Mouse (Mus musculus) kidney, postnatal 4 days (tissue): ENCODE results near the gene Kctd11.

Experiments
- DNase-seq, 2 experiments: peaks; one replicate each; pipeline ENCODE4 v3.0.0; 2021; ENCODE audit warnings: mixed read lengths in 2 of 2

Gene Kctd11

DNA sequence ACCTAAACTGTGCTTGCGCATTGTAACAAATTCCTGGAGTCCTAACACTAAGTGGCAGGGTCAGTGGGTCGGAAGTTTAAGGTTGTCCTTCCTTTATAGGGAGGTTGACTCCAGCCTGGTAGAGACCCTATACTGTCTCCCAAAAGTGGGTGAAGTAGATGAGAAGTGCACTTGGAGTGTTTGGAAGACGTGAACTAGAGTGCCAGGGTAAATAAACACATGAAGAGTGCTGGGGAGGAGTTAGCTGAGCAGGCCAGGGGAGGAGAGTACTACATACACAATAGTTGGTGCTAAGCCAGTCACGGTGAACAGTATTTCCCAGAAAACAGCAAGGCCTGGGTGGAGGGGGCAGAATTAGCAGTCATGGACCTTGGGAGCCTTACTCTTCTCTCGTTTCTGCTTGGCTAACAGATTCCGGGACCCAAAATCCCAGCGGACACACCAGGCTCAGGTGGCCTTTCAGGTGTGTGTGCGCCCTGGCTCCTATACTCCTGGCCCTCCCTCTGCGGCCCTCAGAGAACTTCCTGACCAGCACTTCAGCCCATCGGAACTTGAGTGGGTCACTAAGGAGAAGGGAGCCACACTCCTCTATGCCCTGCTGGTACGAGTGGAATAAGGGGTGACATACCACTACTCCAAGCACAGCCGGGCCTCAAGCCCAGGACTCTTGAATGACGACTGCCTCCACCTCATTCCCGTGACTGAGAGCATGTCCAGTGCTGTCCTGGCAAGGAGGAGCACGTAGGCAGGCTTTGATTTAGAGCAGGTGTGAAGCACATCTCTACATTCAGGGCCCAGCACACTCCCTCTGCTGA, 31.7 kb upstream of the Kctd11 start:
- DNase-seq, result no peak

GRCm38 (mm10) chr11:69911701-69912100, 30.5 kb upstream of the Kctd11 start:
- no peak for DNase-seq

- DNase-seq, result peak; percentile 25 to 57
Observed at GRCm38 (mm10) chr11:69910781-69911560, 29.8 kb upstream of the Kctd11 start.

DNA sequence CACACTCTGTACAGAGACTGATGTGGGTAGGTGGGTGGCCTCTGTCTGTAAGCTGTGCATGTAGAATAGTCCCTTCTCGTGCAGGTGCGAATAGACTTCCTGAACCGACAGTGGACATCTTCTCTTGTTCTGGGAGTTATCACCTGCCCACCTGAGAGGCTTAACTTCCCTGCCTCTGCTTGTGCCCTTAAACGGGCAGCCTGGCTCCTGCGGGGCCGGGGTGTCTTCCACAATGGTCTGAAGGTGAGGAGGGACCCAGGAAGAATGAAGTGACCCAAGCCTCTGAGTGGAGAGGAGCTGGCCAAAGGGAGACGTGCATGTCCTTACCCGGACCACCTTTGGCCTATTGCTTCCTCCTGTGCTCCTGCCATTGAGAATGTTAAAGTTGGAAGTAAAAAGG, 29.0 kb upstream of the Kctd11 start:
- DNase-seq, result no peak

GRCm38 (mm10) chr11:69909174-69909573, 28.0 kb upstream of the Kctd11 start:
- no peak for DNase-seq

- DNase-seq, result peak; percentile 67 to 81
Observed at GRCm38 (mm10) chr11:69908645-69909044, 27.4 kb upstream of the Kctd11 start.

DNA sequence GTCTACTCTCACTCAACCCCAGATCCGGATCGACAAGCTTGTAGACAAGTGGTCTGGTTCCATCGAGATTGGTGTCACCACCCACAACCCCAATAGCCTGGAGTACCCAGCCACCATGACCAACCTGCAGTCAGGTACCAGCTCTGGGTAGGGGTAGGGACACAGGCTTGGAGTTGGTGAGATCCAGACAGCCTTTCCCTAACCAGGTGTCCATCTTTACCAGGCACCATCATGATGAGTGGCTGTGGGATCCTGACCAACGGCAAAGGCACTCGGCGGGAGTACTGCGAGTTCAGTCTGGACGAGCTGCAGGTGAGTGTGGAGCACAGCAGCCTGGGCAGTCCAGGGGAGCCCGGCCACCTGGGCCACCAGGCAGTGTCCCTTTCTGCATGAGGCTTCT, 23.1 kb upstream of the Kctd11 start:
- DNase-seq, result no peak

GRCm38 (mm10) chr11:69902972-69903371, 21.8 kb upstream of the Kctd11 start:
- DNase-seq, result no peak

GRCm38 (mm10) chr11:69901993-69902392, 20.8 kb upstream of the Kctd11 start:
- DNase-seq, result peak in 1 of 2 experiments; percentile 49

DNA sequence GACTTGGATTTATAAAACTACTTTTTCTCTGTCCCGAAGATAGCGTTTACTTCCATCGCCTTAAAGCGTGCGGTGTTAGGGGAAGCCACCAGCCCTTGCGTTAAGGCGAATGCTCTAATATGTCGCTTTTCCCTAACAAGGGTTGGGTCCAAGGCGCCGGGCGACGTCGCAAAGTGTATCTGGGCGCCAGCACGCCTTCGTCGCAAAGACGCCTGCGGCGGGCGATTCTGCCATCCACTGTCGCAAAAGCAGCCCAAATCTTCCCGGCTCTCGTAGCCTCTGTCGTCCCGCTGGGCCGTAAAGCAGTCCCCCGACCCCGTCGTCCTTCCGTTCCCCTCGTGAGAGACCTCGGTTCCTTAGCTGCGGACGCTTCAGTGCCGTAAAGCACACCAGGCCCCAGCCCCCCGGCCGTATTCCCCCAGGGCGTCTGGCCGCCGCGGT, 20.2 kb upstream of the Kctd11 start:
- peak; percentile 92 to 96 for DNase-seq

GRCm38 (mm10) chr11:69900471-69901405, 19.5 kb upstream of the Kctd11 start, which contains the start of the genes 2810408A11Rik and Neurl4:
Gene 2810408A11Rik (minus strand): TSS chr11:69900987.
Gene Neurl4 (plus strand): TSS chr11:69901072.
- DNase-seq, result peak; percentile 87 to 93

DNA sequence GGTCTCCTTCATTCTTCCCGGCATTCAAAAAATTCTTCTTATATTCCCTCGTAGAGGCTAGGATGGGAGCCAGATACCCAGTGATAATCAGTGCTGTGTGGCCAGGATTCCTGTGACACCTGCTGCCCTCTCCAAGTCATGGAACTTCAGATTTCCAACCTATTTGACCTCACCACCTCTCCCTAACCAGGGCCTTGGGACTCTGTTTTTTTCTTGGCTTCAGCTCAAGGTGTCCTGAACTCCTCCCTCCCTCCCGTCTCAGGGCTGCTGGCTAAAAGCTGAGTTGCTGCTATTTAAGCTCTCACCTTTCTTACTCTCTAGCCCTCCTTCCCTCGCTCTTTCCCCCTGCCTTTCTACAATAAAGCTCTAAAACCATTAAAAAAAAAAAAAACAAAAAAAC, 18.7 kb upstream of the Kctd11 start:
- no peak for DNase-seq

DNA sequence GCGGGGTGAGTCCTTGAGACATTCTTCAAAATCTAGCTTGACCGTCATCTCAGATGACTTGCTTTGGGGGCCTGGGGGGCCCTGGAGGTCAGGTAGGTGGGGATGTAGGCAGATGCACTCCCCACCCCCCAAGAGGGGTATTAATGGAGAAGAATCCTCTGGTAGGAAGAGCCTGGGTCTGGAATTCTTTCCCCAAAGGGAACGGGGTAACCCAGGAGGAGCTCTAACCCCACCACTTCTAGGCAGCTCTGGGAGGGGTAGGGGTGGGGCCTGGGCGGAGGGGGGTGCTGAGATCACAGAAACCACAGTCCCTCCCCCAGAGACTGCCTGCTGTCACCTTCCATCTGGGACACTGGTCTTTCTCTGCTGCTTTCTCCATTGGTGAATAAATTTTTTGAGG, 14.1 kb upstream of the Kctd11 start, which contains the start of gene Acap1:
TSS of gene Acap1 (minus strand) at position 249 of the 400 bp plus-strand sequence.
- no peak for DNase-seq

DNA sequence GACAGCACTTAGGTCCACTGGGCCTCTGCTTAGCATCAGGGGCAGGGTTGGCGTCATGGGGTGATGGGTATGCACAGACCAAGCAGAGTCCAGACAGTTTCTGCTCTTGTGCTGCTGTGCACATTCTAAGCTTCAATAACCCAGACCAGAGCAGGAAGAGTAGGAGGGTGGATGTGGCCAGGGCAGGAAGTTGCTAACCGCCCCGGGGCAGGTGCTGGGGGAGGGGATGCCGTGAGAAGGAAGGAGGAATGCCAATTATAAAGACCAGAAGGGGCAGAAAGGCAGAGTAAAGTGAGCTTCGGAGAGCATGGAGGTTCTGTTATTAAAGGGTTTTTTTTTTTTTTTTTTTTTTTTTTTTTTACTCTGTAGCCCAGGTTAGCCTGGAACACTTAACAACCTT, 13.5 kb upstream of the Kctd11 start:
- DNase-seq, result peak; percentile 31 to 44

DNA sequence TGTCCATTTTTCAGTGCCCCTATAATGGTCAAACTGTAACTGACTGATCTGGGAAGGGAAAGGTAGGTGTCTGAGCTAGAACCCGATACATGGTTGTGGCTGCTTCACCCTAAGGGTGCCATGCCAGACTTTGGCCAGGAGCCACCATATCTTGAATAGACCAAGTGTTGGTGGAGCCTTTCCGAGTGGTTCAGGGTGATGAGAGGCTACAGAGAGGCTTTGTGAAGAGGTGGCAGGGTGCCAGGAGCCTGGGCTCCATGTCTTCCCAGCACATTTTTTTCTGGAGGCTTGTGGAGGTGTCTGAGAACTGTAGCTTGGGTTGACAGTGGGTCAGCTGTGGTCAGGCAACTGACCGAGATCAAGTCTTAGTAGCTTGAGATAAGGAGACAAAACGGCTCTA, 10.3 kb upstream of the Kctd11 start:
- DNase-seq, result no peak

DNA sequence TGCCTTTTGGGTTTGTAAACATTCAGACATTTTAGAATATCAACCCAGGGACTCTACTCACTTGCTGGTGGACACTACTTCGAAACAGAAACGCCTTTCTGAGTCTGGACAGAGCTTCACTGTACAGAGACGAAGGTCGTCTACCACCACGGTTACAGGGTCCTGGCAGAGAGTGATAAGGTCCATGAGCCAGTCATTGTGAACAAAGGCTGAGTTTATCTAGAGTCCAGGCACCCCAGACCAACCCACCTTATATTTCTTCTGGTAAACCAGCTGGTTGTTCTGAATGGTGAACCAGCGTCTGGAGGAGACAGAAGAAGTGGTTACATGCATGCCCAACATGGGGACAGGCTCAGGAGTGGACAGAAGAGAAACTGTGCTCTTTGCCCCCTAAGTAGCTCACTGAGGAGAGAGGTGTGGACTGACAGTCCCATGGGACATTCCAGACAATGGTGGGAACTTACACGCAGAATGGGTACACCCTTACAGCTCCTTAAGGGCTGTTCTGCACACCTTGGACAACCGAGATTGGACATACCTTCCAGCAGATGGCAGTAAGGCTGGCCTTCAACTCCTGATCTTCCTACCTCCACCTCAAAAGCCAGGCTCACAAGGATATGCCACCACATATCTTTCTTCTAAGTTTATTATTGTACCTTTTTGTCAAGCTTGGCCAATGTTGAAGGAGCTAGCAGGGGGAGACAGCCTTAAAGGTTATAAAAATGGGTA, 5.9 kb upstream of the Kctd11 start:
- DNase-seq, result peak; percentile 30 to 57

DNA sequence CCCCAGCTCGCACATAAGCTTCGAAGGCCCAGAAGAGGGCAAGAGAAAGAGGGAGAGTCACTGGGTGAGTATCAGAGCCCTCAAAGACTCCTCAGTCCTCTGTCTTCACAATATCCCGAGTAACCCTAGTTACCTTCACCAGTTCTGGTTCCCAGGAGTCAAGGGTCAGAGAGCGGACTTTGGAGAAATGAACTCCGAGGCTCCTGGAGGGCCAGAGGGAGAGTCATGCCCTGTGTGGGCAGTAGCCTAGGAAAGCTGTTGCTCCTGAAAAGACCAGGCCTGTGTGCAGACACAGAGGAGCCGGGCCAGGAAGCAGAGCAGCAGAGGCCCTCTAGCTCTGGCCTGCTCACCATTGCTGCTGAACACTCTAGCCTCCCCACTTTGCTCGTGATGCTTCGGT, 3.5 kb upstream of the Kctd11 start:
- DNase-seq, result no peak

GRCm38 (mm10) chr11:69884240-69884639, 3.0 kb upstream of the Kctd11 start:
- DNase-seq, result peak in 1 of 2 experiments; percentile 27

- DNase-seq, result peak in 1 of 2 experiments; percentile 34
Observed at GRCm38 (mm10) chr11:69883527-69884151, 2.4 kb upstream of the Kctd11 start.

DNA sequence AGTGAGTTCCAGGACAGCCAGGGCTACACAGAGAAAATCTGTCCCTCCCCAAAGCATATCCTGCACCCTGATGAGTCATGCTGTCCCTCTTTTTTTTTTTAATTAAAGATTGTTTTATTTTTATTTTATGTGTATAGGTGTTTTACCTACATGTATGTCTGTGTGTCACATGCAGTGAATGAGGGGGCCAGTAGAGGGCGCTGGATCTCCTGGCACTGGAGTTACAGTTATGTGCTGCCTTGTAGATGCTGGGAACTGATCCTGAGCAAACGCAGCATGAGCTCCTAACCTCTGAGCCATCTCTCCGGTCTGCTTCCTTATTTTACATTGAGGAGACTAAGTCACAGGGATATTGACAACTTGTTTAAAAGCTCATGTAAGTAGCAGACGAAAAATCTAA, 1.9 kb upstream of the Kctd11 start:
- DNase-seq, result peak; percentile 55 to 68
